Mouse (Mus musculus) cerebellum, adult 11 months (tissue): ENCODE measurements around the gene Glb1l2.

Experiments
- DNase-seq: peaks from one replicate; pipeline ENCODE4 v3.0.0; 2022

Glb1l2 gene

DNA sequence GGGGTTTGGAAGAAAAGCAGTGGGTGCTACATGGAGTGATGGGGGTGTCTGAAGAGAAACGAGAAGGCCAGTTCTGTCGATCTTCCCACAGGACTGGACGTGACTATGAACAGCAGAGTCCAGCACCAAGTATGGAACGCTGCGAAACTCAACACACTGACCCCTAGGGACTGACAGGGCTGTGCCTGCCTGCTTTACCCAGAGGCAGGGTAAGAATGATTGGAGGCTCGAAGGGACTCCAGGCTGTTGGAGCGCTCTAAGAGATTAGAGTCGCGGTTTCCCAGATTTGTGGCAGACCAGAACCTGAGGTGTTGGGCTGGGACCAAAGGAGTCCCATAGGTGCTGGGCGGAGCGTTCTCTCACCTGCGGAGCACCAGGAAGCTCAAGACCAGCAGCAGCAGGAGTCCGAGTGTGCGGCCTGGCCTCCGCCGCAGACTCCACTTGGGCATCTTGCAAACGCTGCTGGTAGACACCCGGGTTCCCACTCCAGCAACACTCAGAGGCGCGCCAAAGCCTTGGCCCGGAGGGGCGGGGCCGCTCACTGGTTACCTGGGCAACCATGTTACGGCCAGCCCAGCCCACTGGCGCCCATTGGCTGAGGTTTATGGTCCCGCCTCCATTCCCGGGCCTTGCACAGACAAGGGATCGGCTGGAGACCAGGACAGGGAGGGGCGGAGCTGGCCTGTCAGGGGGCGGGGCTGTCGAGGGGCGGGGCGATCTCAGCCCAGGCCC is at the start of gene Glb1l2:
Glb1l2 (minus strand) TSS at position 534 of the 732 bp plus-strand sequence.
- peak; percentile 53 for DNase-seq

DNA sequence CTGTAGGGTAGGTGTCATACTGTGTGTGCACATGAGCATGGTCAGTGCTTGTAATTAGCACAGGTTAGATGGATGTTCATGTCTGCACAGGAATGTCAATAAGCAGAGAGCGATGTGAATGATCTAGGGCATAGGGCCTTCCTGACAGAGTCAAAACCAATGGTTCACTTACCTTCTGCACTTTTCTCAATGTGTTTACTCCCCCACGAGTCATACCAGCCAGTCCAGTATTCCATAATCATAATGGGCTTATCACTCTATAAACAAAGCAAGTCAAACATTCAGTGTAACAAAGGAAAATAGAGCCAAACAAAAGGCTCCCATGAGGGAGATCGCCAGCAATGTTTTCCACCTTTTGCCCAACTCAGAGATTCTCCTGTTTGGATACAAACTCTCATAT is 24.8 kb upstream of the Glb1l2 start:
- DNase-seq, result no peak

DNA sequence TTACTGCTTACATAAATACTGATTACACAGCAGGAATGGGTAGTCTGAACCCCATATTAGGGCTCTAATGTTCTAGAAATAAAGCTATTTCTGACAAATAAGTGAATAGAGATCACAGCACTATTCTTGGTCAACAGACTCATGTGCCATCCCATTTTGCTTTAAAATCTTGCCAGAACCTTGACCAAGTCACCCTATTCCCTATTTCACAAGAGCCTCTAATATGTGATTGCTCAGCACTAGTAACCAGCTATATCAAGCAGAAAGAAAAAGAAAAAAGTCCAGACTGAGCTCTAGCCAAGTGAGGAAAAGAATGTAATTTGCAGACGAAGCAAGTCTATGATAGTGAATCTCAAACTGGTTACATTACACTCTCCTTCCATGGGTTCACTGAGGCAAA is 13.7 kb upstream of the Glb1l2 start:
- DNase-seq, result no peak

- no peak for DNase-seq
Observed at GRCm38 (mm10) chr9:26808735-26809134, 2.5 kb upstream of the Glb1l2 start.

- no peak for DNase-seq
Observed at GRCm38 (mm10) chr9:26804321-26804720, 1.9 kb downstream of the Glb1l2 start.

- DNase-seq, result no peak
Observed at GRCm38 (mm10) chr9:26800357-26800756, 5.9 kb downstream of the Glb1l2 start.

DNA sequence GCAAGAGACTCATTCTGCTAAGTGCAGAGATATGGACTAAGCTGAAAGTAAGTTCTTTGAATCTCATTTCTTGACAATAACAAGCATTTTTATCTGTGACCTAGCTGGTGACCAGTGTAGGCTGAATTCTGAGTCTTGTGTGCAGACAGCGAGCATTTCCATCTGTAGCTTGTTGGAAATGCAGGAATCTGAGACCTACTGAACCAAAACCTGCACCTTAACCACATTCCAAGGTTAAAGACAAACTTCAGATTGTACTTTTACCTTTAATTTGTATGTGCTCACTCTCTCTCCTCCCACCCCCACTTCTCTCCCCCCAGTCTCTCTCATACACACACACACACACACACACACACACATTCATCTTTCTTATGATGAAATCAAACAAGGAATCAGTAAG is 7.5 kb downstream of the Glb1l2 start:
- no peak for DNase-seq

DNA sequence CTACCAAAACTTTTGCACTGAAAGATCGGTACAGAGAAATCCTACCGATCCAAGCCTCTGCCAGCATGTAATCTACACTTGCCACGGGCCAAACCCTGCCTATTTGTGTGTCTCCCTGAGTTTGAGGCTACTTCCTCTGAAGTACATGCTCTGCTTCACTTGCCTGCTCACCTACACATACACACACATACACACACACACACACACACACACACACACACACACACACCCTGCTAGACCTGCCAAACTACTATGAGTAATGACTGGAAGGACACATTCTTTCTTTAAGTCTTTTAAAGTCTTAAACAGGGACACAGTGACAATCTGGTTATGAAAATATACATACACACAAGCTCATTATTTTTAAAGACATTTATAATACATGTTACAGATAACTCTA is 8.1 kb downstream of the Glb1l2 start:
- DNase-seq, result no peak

DNA sequence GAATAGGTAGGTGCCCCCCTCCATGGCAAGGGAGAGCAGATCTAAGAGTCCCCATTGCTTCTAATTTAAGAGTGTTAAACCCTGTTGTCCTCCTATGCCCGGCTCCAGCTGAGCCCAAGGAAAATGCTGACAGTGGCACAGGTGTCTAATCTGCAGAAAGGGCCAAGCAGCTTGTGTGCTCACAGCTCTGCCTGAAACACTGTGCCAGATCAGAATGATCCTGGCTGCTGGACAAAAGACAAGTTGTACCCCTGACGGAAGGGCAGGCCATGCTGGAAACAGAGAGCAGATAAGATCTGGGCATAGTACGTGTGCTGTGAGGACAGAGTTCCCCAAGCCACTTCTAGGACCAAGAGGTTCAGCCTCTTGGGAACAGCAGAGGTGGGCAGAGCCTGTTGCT is 13.4 kb downstream of the Glb1l2 start:
- no peak for DNase-seq

- DNase-seq, result no peak
Observed at GRCm38 (mm10) chr9:26783414-26783975, 22.8 kb downstream of the Glb1l2 start.

- DNase-seq, result no peak
Observed at GRCm38 (mm10) chr9:26778421-26778820, 27.8 kb downstream of the Glb1l2 start.

- DNase-seq, result peak; percentile 26
Observed at GRCm38 (mm10) chr9:26776122-26776902, 30.0 kb downstream of the Glb1l2 start.

- DNase-seq, result no peak
Observed at GRCm38 (mm10) chr9:26775700-26776099, 30.6 kb downstream of the Glb1l2 start.

- no peak for DNase-seq
Observed at GRCm38 (mm10) chr9:26768181-26768580, 38.1 kb downstream of the Glb1l2 start.

GRCm38 (mm10) chr9:26762477-26762876 is 43.8 kb downstream of the Glb1l2 start:
- DNase-seq, result no peak

- no peak for DNase-seq
Observed at GRCm38 (mm10) chr9:26760576-26760975, 45.7 kb downstream of the Glb1l2 start.

DNA sequence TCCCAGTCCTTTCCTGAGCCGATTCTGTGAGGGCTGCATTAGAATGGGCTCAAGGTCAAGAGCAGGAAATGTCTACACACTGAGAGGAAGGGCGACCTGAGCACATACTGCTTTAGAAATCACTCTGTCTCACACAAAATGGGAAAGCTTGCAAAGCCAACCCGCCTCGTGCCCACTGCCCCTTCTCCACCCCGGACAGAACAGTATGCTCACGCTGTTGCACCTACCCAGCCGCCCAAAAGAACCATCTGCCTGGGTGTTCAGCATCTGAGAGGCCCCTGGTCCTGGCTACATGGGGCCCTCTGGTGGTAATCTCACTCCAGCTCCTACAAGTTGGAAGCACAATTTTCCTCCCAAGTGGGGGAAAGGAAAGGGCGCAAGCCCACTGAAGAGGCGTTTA is 46.2 kb downstream of the Glb1l2 start:
- peak; percentile 22 for DNase-seq

- no peak for DNase-seq
Observed at GRCm38 (mm10) chr9:26748893-26749292, 57.4 kb downstream of the Glb1l2 start.

DNA sequence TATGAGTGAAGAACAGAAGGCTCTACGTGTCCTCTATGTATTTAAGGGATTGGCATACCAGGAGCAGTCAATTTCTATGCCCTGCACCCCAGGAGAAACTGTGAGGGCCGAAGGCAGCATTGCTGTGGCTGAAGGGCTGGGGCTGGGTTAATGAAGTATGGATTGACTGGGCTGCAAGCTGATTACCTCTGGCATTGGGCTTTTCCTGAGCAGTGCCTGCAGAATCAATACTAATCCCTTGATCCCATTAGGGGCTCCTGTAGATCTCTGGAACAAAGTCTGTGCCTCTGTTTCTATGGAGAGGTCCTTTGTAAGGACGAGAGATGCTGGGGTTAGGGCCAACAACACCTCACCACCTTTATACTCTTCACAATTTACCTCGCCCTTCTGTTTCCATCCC is 59.1 kb downstream of the Glb1l2 start:
- DNase-seq, result no peak

DNA sequence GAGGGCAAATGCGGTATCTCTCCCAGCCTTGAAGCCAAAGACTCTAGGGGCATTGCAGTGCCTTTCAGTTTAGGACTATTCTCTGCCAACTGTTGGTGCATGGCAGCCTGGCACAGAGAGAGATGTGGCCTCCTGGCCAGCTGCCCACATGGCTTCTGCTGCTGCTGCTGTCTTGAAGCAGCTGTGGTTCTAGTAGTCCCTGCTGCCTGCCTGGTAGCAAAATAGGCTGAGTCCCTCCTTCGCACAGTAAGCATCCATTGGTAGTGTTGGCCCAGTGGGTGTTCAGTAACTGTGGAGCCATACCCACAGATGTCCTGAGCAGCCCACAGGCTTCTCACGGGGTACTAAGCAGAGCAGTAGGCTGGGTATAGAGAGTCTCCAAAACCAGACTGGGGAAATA is 63.5 kb downstream of the Glb1l2 start:
- DNase-seq, result no peak

GRCm38 (mm10) chr9:26737116-26737515 is 69.2 kb downstream of the Glb1l2 start:
- DNase-seq, result no peak

DNA sequence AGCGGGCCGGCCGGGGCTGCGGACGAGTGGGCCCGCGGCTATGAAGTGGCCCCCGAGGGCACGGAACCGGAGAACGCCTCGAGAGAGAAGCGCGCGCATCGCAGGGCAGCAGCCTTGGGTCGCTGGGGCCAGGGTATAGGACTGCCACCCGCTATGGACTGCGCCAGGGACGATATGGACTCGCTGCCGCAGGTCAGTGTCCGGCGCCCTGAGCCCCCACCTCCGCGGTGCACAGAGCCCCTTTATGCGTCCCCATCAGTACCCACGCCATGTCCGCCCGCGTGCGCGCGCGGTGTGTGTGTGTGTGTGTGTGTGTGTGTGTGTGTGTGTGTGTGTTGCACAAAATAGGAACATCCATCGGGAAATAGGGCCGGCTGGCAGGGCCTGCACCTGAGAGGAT is 72.3 kb downstream of the Glb1l2 start:
- no peak for DNase-seq

GRCm38 (mm10) chr9:26733206-26733891 is 72.9 kb downstream of the Glb1l2 start, which contains the start of gene B3gat1:
Gene B3gat1, plus strand, starts transcription at chr9:26733728.
- DNase-seq, result no peak
